Mouse (Mus musculus): ENCODE measurements around the gene Arl14.

GRCm38 (mm10) chr3:69238141-69238851, 16.1 kb downstream of the Arl14 start:
- TF ChIP-seq POLR2A (IDR thresholded peaks at IDR 0.05; ENCODE audit: control insufficient read depth, low read depth, low read length), result no peak
- no peak for TF ChIP-seq CTCF (IDR thresholded peaks at IDR 0.05; ENCODE audit: control insufficient read depth, insufficient read depth, insufficient replicate concordance, low read depth, low read length)

All from testis, adult 2 months (tissue).